In genomic region chr5:121189182-121189581, GRCm38 (mm10) we compare ENCODE assay signal across 11 mouse cellular contexts. TPM values are rescaled to one million over a fixed set of nuclear protein-coding genes. Genes with fewer than 3 reads are reported as not detected.
DNase-seq lines count a peak whose midpoint lies in the region; ATAC-seq and TF ChIP-seq lines count a peak whose summit lies in the region.
"Had no signal": no experiment of that assay in that cellular context is flagged by ENCODE, and none has a peak within 500 bp of the region (broad histone marks: within the 10 kb centered on the region; RNA-seq: fewer than 3 reads in every experiment).

No protein-coding gene starts in this region.

- TF ChIP-seq POLR2A in cerebellum, adult 2 months (IDR thresholded peaks at IDR 0.05; ENCODE audit: borderline replicate concordance, insufficient read depth, low read length), result no peak

- peak overlapping the region; percentile 2 for H3K4me3 ChIP-seq in cerebellum, adult 2 months (replicated peaks; ENCODE audit: insufficient read depth, low read depth, low read length)
- 0 out of 2 replicates have a peak overlapping the region, but pooled peaks have one; percentile 21 for H3K4me3 ChIP-seq in left cerebral cortex, adult 2 months
- 0 out of 2 replicates have a peak overlapping the region, but pooled peaks have one; percentile 26 for H3K4me3 ChIP-seq in embryonic facial prominence, embryonic 10.5 days
- H3K4me3 ChIP-seq in liver, embryonic 14.5 days (ENCODE audit: insufficient read depth in 1 of 2, low read depth in 2 of 2, low read length in 2 of 2), result 0 out of 4 replicates have a peak overlapping the region, but pooled peaks of 1 of the 2 experiments have one; percentile 20

- DNase-seq in cerebellum, adult 2 months, result no peak
- DNase-seq in cerebellum, adult 11-12 months, result no peak
- no peak for DNase-seq in left cerebral cortex, adult 2 months (ENCODE audit: extremely low spot score in 1 of 2, low spot score in 2 of 2)
- no peak for DNase-seq in left cerebral cortex, adult 9 months (ENCODE audit: low spot score in 2 of 2)
- DNase-seq in embryonic facial prominence, embryonic 10.5 days (ENCODE audit: low spot score), result no peak
- DNase-seq in liver, embryonic 14.5 days (ENCODE audit: low read depth in 3 of 3, low spot score in 3 of 3), result no peak
- no peak for DNase-seq in embryo, embryonic 10 days (ENCODE audit: low spot score)
- no peak for DNase-seq in adrenal gland, postnatal 14 days
- DNase-seq: cerebellum, adult 18-20 months; kidney, postnatal 36 days had no signal

- TF ChIP-seq CTCF in cerebellum, adult 2 months (IDR thresholded peaks at IDR 0.05; ENCODE audit: borderline replicate concordance, insufficient read depth, low read depth, low read length), result no peak
- no peak for TF ChIP-seq CTCF in left cerebral cortex, adult 2 months (IDR thresholded peaks at IDR 0.05)
- TF ChIP-seq CTCF in liver, embryonic 14.5 days (IDR thresholded peaks at IDR 0.05; ENCODE audit: low read depth), result no peak

- H3K4me1 ChIP-seq in cerebellum, adult 2 months (ENCODE audit: control insufficient read depth, insufficient read depth, low read length), result peaks cover 31% of the 10 kb centered on the region
- H3K4me1 ChIP-seq in embryonic facial prominence, embryonic 10.5 days, result peaks cover 56% of the 10 kb centered on the region
- peaks cover 44 to 63% of the 10 kb centered on the region in 2 experiments for H3K4me1 ChIP-seq in liver, embryonic 14.5 days (replicated peaks; ENCODE audit: control insufficient read depth in 2 of 2, insufficient read depth in 2 of 2, low read length in 1 of 2)

- no peak overlapping the region for H3K9ac ChIP-seq in liver, embryonic 14.5 days (replicated peaks)

- TF ChIP-seq EP300 in liver, embryonic 14.5 days (IDR thresholded peaks at IDR 0.05; ENCODE audit: low read depth), result no peak

- peaks cover 4% of the 10 kb centered on the region; the same call in 1 of the 2 replicates for H3K36me3 ChIP-seq in embryonic facial prominence, embryonic 10.5 days (replicated peaks)
- H3K36me3 ChIP-seq in liver, embryonic 14.5 days (replicated peaks; ENCODE audit: control insufficient read depth, insufficient read depth, low read depth), result no peaks in the 10 kb centered on the region

- intact Hi-C loops in left cerebral cortex, adult 2 months (cut with DNase I), result no loop called here

- no peak for ATAC-seq in liver, embryonic 14.5 days (ENCODE audit: insufficient read depth)
- ATAC-seq: Patski had no signal

- peak overlapping the region; percentile 21 for H3K4me2 ChIP-seq in liver, embryonic 14.5 days (ENCODE audit: low read depth)

- peak overlapping the region; percentile 12; the same call in 1 of the 2 replicates for H3K27ac ChIP-seq in cerebellum, adult 2 months (ENCODE audit: insufficient read depth, low read length)
- H3K27ac ChIP-seq in left cerebral cortex, adult 2 months, result peak overlapping the region; percentile 67
- H3K27ac ChIP-seq in embryonic facial prominence, embryonic 10.5 days (replicated peaks), result no peak overlapping the region
- no peak overlapping the region for H3K27ac ChIP-seq in liver, embryonic 14.5 days

- H3K27me3 ChIP-seq in cerebellum, adult 2 months (ENCODE audit: control insufficient read depth, insufficient read depth, low read length), result no peaks in the 10 kb centered on the region
- H3K27me3 ChIP-seq in embryonic facial prominence, embryonic 10.5 days (replicated peaks; ENCODE audit: low read depth, poor library complexity, severe bottlenecking), result no peaks in the 10 kb centered on the region
- H3K27me3 ChIP-seq in liver, embryonic 14.5 days (ENCODE audit: control insufficient read depth, insufficient read depth, low read length), result no peaks in the 10 kb centered on the region
- H3K27me3 ChIP-seq: Patski had no signal

- WGBS in cerebellum, adult 2 months, result 32% methylated on average over 9 of the region's 9 CpGs
- WGBS in embryonic facial prominence, embryonic 10.5 days, result 85% methylated on average over 9 of the region's 9 CpGs
- WGBS in liver, embryonic 14.5 days (ENCODE audit: insufficient replicate concordance), result 51% methylated on average over 9 of the region's 9 CpGs

- H3K9me3 ChIP-seq in embryonic facial prominence, embryonic 10.5 days, result no peaks in the 10 kb centered on the region
- no peaks in the 10 kb centered on the region for H3K9me3 ChIP-seq in liver, embryonic 14.5 days (ENCODE audit: control insufficient read depth, low read length)

RNA-seq across cellular contexts. Expression of gene Ptpn11, which starts 2.0 kb away (rescaled TPM):
- 89.0 and 91.8 TPM in 2 replicates for polyA plus RNA-seq in cerebellum, adult 2 months (2012; rRNA removed)
- 10 to 100 TPM; 95.4 to 96.8 TPM for total RNA-seq in left cerebral cortex, adult 2 months (2021)
- 25.0 and 25.4 TPM in 2 replicates for polyA plus RNA-seq in embryonic facial prominence, embryonic 10.5 days (2016; fragmentation: Nextera tagmentation; extraction: Ambion mirVana)
- 10.4 and 13.7 TPM in 2 replicates for polyA plus RNA-seq in liver, embryonic 14.5 days (2012; rRNA removed)
- 10.0 and 11.5 TPM in 2 replicates for polyA plus RNA-seq in liver, embryonic 14.5 days (2014; fragmentation: Nextera tagmentation; extraction: Ambion mirVana)
- 98.9 and 120 TPM in 2 replicates for total RNA-seq in adrenal gland, postnatal 14 days (2021)

RNA-seq across cellular contexts. Expression of gene Rpl6, which starts 15.1 kb away (rescaled TPM):
- 363 and 400 TPM in 2 replicates for polyA plus RNA-seq in cerebellum, adult 2 months (2012; rRNA removed)
- total RNA-seq in left cerebral cortex, adult 2 months (2021), result 100 to 1,000 TPM; 412 to 420 TPM
- polyA plus RNA-seq in embryonic facial prominence, embryonic 10.5 days (2016; fragmentation: Nextera tagmentation; extraction: Ambion mirVana), result 686 and 696 TPM in 2 replicates
- polyA plus RNA-seq in liver, embryonic 14.5 days (2012; rRNA removed), result 403 and 658 TPM in 2 replicates
- polyA plus RNA-seq in liver, embryonic 14.5 days (2014; fragmentation: Nextera tagmentation; extraction: Ambion mirVana), result 477 and 488 TPM in 2 replicates
- total RNA-seq in adrenal gland, postnatal 14 days (2021), result 995 and 1,088 TPM in 2 replicates

RNA-seq across cellular contexts. Expression of gene Hectd4, which starts 30.8 kb away (rescaled TPM):
- polyA plus RNA-seq in cerebellum, adult 2 months (2012; rRNA removed), result 81.2 and 86.4 TPM in 2 replicates
- total RNA-seq in left cerebral cortex, adult 2 months (2021), result 100 to 1,000 TPM; 186 to 205 TPM
- polyA plus RNA-seq in embryonic facial prominence, embryonic 10.5 days (2016; fragmentation: Nextera tagmentation; extraction: Ambion mirVana), result 4.4 and 5.0 TPM in 2 replicates
- polyA plus RNA-seq in liver, embryonic 14.5 days (2012; rRNA removed), result 15.8 and 16.1 TPM in 2 replicates
- polyA plus RNA-seq in liver, embryonic 14.5 days (2014; fragmentation: Nextera tagmentation; extraction: Ambion mirVana), result 11.1 and 11.2 TPM in 2 replicates
- total RNA-seq in adrenal gland, postnatal 14 days (2021), result 21.5 and 27.1 TPM in 2 replicates

Comparison
In these comparisons a context has a peak if more than half of its experiments do, and no peak if none do; other contexts are left out.
1. H3K27ac ChIP-seq: peak in cerebellum, adult 2 months (single experiment) and left cerebral cortex, adult 2 months (single experiment); none in embryonic facial prominence, embryonic 10.5 days (single experiment) and liver, embryonic 14.5 days (single experiment).